Mouse (Mus musculus): ENCODE measurements around the gene Tom1l2.

DNA sequence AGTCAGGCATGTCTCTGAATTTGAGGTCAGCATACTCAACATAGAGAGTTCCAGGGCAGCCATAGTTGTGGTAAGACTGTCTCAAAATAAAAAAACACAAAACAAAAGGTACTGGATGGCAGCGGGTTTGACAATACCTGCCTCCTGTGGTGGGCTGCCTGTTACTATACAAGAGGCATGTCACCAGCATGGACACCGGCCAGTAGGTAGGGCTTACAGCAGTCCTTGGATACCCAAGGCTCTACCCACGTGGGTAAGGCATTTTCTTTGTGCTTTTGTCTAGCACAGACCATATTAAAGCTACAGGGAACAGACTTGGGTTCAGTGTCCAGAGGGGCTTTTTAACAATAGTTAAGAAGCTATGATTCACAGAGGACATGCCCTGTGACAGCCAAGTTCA is 97.5 kb downstream of the Tom1l2 start:
- no peak for TF ChIP-seq CTCF (IDR thresholded peaks at IDR 0.05)
- TF ChIP-seq EP300 (IDR thresholded peaks at IDR 0.05): no peak
